In genomic region chr16:40653508-40653907, GRCm38 (mm10) we compare ENCODE assay signal across 22 mouse cellular contexts.
"Had no signal": no experiment of that assay in that cellular context is flagged by ENCODE, and none has a peak within 500 bp of the region (broad histone marks: within the 10 kb centered on the region; RNA-seq: fewer than 3 reads in every experiment).

No protein-coding gene starts in this region.

- H3K36me3 ChIP-seq: limb, embryonic 12.5 days; limb, embryonic 15.5 days; midbrain, embryonic 12.5 days had no signal

- H3K9me3 ChIP-seq: limb, embryonic 12.5 days; limb, embryonic 15.5 days; midbrain, embryonic 12.5 days had no signal

- H3K4me2 ChIP-seq: limb, embryonic 12.5 days; limb, embryonic 15.5 days; liver, embryonic 11.5 days; lung, embryonic 14.5 days; midbrain, embryonic 12.5 days had no signal

- H3K4me1 ChIP-seq: limb, embryonic 12.5 days; limb, embryonic 15.5 days had no signal

- ATAC-seq: liver, postnatal 0 days; lung, postnatal 0 days had no signal

- H3K4me3 ChIP-seq: layer of hippocampus, adult 2 months; left cerebral cortex, adult 2 months; limb, embryonic 12.5 days; limb, embryonic 15.5 days; midbrain, embryonic 12.5 days had no signal

- DNase-seq: kidney, adult 9 months; kidney, postnatal 25 days; layer of hippocampus, adult 9-11 months; left cerebral cortex, postnatal 4 days; liver, postnatal 0 days; lung, embryonic 14.5 days; right cerebral cortex, postnatal 14 days; right cerebral cortex, postnatal 4 days; thymus, adult 2 months; thymus, postnatal 14 days; thymus, postnatal 4 days had no signal

- H3K27me3 ChIP-seq: limb, embryonic 12.5 days; limb, embryonic 15.5 days; midbrain, embryonic 12.5 days had no signal

- H3K27ac ChIP-seq: kidney, postnatal 0 days; layer of hippocampus, adult 2 months; left cerebral cortex, adult 2 months; limb, embryonic 12.5 days; limb, embryonic 15.5 days; liver, embryonic 14.5 days; macrophage; midbrain, embryonic 12.5 days; stomach, postnatal 0 days had no signal

- H3K9ac ChIP-seq: limb, embryonic 12.5 days; limb, embryonic 15.5 days; liver, embryonic 14.5 days; liver, postnatal 0 days; lung, embryonic 14.5 days; midbrain, embryonic 12.5 days had no signal
